Mouse (Mus musculus): ENCODE data around the gene Rbm12.

Gene Rbm12

GRCm38 (mm10) chr2:156079674-156080073 is 32.1 kb downstream of the Rbm12 start:
- in situ Hi-C loops (cut with MboI): no loop called here

GRCm38 (mm10) chr2:156079183-156079560 is 32.6 kb downstream of the Rbm12 start:
- in situ Hi-C loops (cut with MboI): no loop called here

- in situ Hi-C loops (cut with MboI): no loop called here
Observed at GRCm38 (mm10) chr2:156078421-156079182, 33.2 kb downstream of the Rbm12 start.

GRCm38 (mm10) chr2:156077461-156077860 is 34.3 kb downstream of the Rbm12 start:
- in situ Hi-C loops (cut with MboI): no loop called here

GRCm38 (mm10) chr2:156073725-156074124 is 38.1 kb downstream of the Rbm12 start:
- in situ Hi-C loops (cut with MboI): no loop called here

- in situ Hi-C loops (cut with MboI): no loop called here
Observed at GRCm38 (mm10) chr2:156071236-156071635, 40.5 kb downstream of the Rbm12 start.

- in situ Hi-C loops (cut with MboI): no loop called here
Observed at GRCm38 (mm10) chr2:156067916-156068315, 43.9 kb downstream of the Rbm12 start.

GRCm38 (mm10) chr2:156066126-156066525 is 45.7 kb downstream of the Rbm12 start:
- in situ Hi-C loops (cut with MboI): no loop called here

GRCm38 (mm10) chr2:156065099-156066041 is 46.4 kb downstream of the Rbm12 start, which contains the start of gene Spag4:
Gene Spag4, plus strand, starts transcription at chr2:156065175.
- in situ Hi-C loops (cut with MboI): no loop called here

- in situ Hi-C loops (cut with MboI): no loop called here
Observed at GRCm38 (mm10) chr2:156052816-156053215, 59.0 kb downstream of the Rbm12 start, which contains the start of gene Fer1l4. Gene Fer1l4, minus strand, starts transcription at chr2:156052947.

- in situ Hi-C loops (cut with MboI): no loop called here
Observed at GRCm38 (mm10) chr2:156047929-156048328, 63.8 kb downstream of the Rbm12 start.

GRCm38 (mm10) chr2:156042903-156043302 is 68.9 kb downstream of the Rbm12 start:
- in situ Hi-C loops (cut with MboI): no loop called here
